33 mouse cellular contexts compared by ENCODE assay signal in the genomic region with DNA sequence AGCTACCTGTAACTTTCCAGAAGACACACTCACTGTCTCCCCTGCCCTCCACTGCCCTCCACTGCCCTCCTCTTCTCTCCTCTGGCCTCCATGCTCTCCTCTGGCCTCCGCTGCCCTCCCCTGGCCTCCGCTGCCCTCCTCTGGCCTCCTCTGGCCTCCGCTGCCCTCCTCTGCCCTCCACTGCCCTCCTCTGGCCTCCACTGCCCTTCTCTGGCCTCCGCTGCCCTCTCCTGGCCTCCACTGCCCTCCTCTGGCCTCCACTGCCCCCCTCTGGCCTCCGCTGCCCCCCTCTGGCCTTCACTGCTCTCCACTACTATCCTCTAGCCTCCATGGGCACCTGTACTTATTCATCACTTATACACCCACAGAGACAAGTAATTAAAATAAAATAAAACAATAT.
DNase-seq lines count a peak whose midpoint lies in the region; ATAC-seq and TF ChIP-seq lines count a peak whose summit lies in the region.
"Had no signal": no experiment of that assay in that cellular context is flagged by ENCODE, and none has a peak within 500 bp of the region (broad histone marks: within the 10 kb centered on the region; RNA-seq: fewer than 3 reads in every experiment).

No protein-coding gene starts in this region.

- TF ChIP-seq POLR2A in ES-Bruce4 (IDR thresholded peaks at IDR 0.05; ENCODE audit: insufficient read depth, low read length), result no peak

- ATAC-seq in hindbrain, postnatal 0 days, result no peak
- ATAC-seq in hindbrain, embryonic 16.5 days, result no peak
- ATAC-seq in lung, postnatal 0 days, result no peak
- ATAC-seq in liver, embryonic 14.5 days (ENCODE audit: insufficient read depth), result no peak
- ATAC-seq: forebrain, embryonic 15.5 days; midbrain, embryonic 13.5 days had no signal

- no peak for DNase-seq in hindbrain, postnatal 0 days (ENCODE audit: low spot score)
- no peak for DNase-seq in lung, postnatal 0 days (ENCODE audit: low spot score)
- DNase-seq in lung, postnatal 14 days, result no peak
- DNase-seq in liver, embryonic 14.5 days (ENCODE audit: low read depth in 3 of 3, low spot score in 3 of 3), result no peak
- no peak for DNase-seq in right cerebral cortex, postnatal 36 days (ENCODE audit: low spot score in 2 of 2)
- no peak for DNase-seq in right cerebral cortex, postnatal 4 days
- DNase-seq: adrenal gland, adult 8-10 months; B cell, adult 2 months; cerebellum, adult 8-10 months; cerebellum, postnatal 25 days; gastrocnemius, postnatal 25 days; heart, adult 2 months; heart, postnatal 36 days; kidney, adult 18-20 months; kidney, postnatal 4 days; retina, postnatal 1 day; right cerebral cortex, postnatal 14 days; spleen, adult 18-20 months; thymus, adult 2 months had no signal

- no peaks in the 10 kb centered on the region; the same call in 1 of the 2 replicates for H3K4me1 ChIP-seq in hindbrain, postnatal 0 days (ENCODE audit: insufficient read depth, low read length)
- H3K4me1 ChIP-seq in hindbrain, embryonic 16.5 days (ENCODE audit: control insufficient read depth, insufficient read depth, low read depth, low read length), result peaks cover 6% of the 10 kb centered on the region
- H3K4me1 ChIP-seq in lung, postnatal 0 days (ENCODE audit: insufficient read depth, low read depth, low read length), result peaks cover 19% of the 10 kb centered on the region
- H3K4me1 ChIP-seq in ES-Bruce4 (ENCODE audit: control insufficient read depth, insufficient read depth, low read length), result no peaks in the 10 kb centered on the region
- peaks cover 8 to 15% of the 10 kb centered on the region in 2 experiments for H3K4me1 ChIP-seq in liver, embryonic 14.5 days (replicated peaks; ENCODE audit: control insufficient read depth in 2 of 2, insufficient read depth in 2 of 2, low read length in 1 of 2)

- no peak overlapping the region for H3K4me2 ChIP-seq in hindbrain, postnatal 0 days (ENCODE audit: low read depth, low read length)
- H3K4me2 ChIP-seq in hindbrain, embryonic 16.5 days (ENCODE audit: low read length), result no peak overlapping the region
- H3K4me2 ChIP-seq in lung, postnatal 0 days (replicated peaks; ENCODE audit: low read depth, low read length), result no peak overlapping the region
- no peak overlapping the region for H3K4me2 ChIP-seq in liver, embryonic 14.5 days (ENCODE audit: low read depth)
- H3K4me2 ChIP-seq: embryonic facial prominence, embryonic 15.5 days; forebrain, embryonic 15.5 days; heart, embryonic 15.5 days; hindbrain, embryonic 12.5 days; limb, embryonic 15.5 days; lung, embryonic 14.5 days; midbrain, embryonic 13.5 days; neural tube, embryonic 15.5 days had no signal

- no peak overlapping the region for H3K4me3 ChIP-seq in hindbrain, postnatal 0 days (ENCODE audit: low read length)
- no peak overlapping the region for H3K4me3 ChIP-seq in hindbrain, embryonic 16.5 days (ENCODE audit: low read length)
- H3K4me3 ChIP-seq in lung, postnatal 0 days (ENCODE audit: low read depth, low read length), result no peak overlapping the region
- H3K4me3 ChIP-seq in ES-Bruce4 (ENCODE audit: low read depth, low read length), result no peak overlapping the region
- no peak overlapping the region for H3K4me3 ChIP-seq in liver, embryonic 14.5 days (ENCODE audit: insufficient read depth in 1 of 2, low read depth in 2 of 2, low read length in 2 of 2)
- H3K4me3 ChIP-seq: embryonic facial prominence, embryonic 10.5 days; embryonic facial prominence, embryonic 15.5 days; forebrain, embryonic 15.5 days; heart, adult 2 months; heart, embryonic 15.5 days; hindbrain, embryonic 12.5 days; limb, embryonic 10.5 days; limb, embryonic 15.5 days; midbrain, embryonic 13.5 days; neural tube, embryonic 15.5 days had no signal

- no peak overlapping the region for H3K27ac ChIP-seq in hindbrain, postnatal 0 days
- H3K27ac ChIP-seq in hindbrain, embryonic 16.5 days (ENCODE audit: low read depth, low read length), result no peak overlapping the region
- H3K27ac ChIP-seq in lung, postnatal 0 days (ENCODE audit: low read length), result no peak overlapping the region
- H3K27ac ChIP-seq in ES-Bruce4 (ENCODE audit: insufficient read depth, low read length), result no peak overlapping the region
- no peak overlapping the region for H3K27ac ChIP-seq in liver, embryonic 14.5 days
- H3K27ac ChIP-seq: embryonic facial prominence, embryonic 10.5 days; embryonic facial prominence, embryonic 15.5 days; forebrain, embryonic 15.5 days; heart, adult 2 months; heart, embryonic 15.5 days; hindbrain, embryonic 12.5 days; limb, embryonic 10.5 days; limb, embryonic 15.5 days; midbrain, embryonic 13.5 days; neural tube, embryonic 15.5 days had no signal

- H3K9me3 ChIP-seq in hindbrain, postnatal 0 days (ENCODE audit: low read length), result no peaks in the 10 kb centered on the region
- no peaks in the 10 kb centered on the region for H3K9me3 ChIP-seq in hindbrain, embryonic 16.5 days (ENCODE audit: control insufficient read depth, low read length)
- no peaks in the 10 kb centered on the region for H3K9me3 ChIP-seq in lung, postnatal 0 days (ENCODE audit: low read length)
- H3K9me3 ChIP-seq in ES-Bruce4 (replicated peaks; ENCODE audit: control insufficient read depth, insufficient read depth, low read length, poor library complexity, severe bottlenecking), result no peaks in the 10 kb centered on the region
- H3K9me3 ChIP-seq in liver, embryonic 14.5 days (ENCODE audit: control insufficient read depth, low read length), result no peaks in the 10 kb centered on the region
- H3K9me3 ChIP-seq: embryonic facial prominence, embryonic 10.5 days; embryonic facial prominence, embryonic 15.5 days; forebrain, embryonic 15.5 days; G1E; heart, embryonic 15.5 days; hindbrain, embryonic 12.5 days; limb, embryonic 10.5 days; limb, embryonic 15.5 days; midbrain, embryonic 13.5 days; neural tube, embryonic 15.5 days had no signal

- H3K36me3 ChIP-seq in hindbrain, postnatal 0 days (ENCODE audit: insufficient read depth, low read length), result no peaks in the 10 kb centered on the region
- no peaks in the 10 kb centered on the region for H3K36me3 ChIP-seq in hindbrain, embryonic 16.5 days (ENCODE audit: control insufficient read depth, insufficient read depth, low read length)
- H3K36me3 ChIP-seq in lung, postnatal 0 days (ENCODE audit: insufficient read depth, low read length), result no peaks in the 10 kb centered on the region
- H3K36me3 ChIP-seq in ES-Bruce4 (ENCODE audit: control insufficient read depth, insufficient read depth, low read length, poor library complexity, severe bottlenecking), result no peaks in the 10 kb centered on the region
- H3K36me3 ChIP-seq in liver, embryonic 14.5 days (replicated peaks; ENCODE audit: control insufficient read depth, insufficient read depth, low read depth), result no peaks in the 10 kb centered on the region
- H3K36me3 ChIP-seq: embryonic facial prominence, embryonic 15.5 days; forebrain, embryonic 15.5 days; heart, embryonic 15.5 days; hindbrain, embryonic 12.5 days; limb, embryonic 15.5 days; midbrain, embryonic 13.5 days; neural tube, embryonic 15.5 days had no signal

- H3K27me3 ChIP-seq in hindbrain, postnatal 0 days (ENCODE audit: insufficient read depth, low read length), result no peaks in the 10 kb centered on the region
- H3K27me3 ChIP-seq in hindbrain, embryonic 16.5 days (replicated peaks; ENCODE audit: control insufficient read depth, insufficient read depth, low read length), result no peaks in the 10 kb centered on the region
- no peaks in the 10 kb centered on the region for H3K27me3 ChIP-seq in lung, postnatal 0 days (replicated peaks; ENCODE audit: insufficient read depth, low read length)
- no peaks in the 10 kb centered on the region for H3K27me3 ChIP-seq in ES-Bruce4 (ENCODE audit: control insufficient read depth, insufficient read depth, low read length, poor library complexity, severe bottlenecking)
- no peaks in the 10 kb centered on the region for H3K27me3 ChIP-seq in liver, embryonic 14.5 days (ENCODE audit: control insufficient read depth, insufficient read depth, low read length)
- H3K27me3 ChIP-seq: CH12.LX; embryonic facial prominence, embryonic 15.5 days; forebrain, embryonic 15.5 days; heart, embryonic 15.5 days; hindbrain, embryonic 12.5 days; limb, embryonic 15.5 days; midbrain, embryonic 13.5 days; neural tube, embryonic 15.5 days had no signal

- no peak for TF ChIP-seq EP300 in lung, postnatal 0 days (IDR thresholded peaks at IDR 0.05)
- no peak for TF ChIP-seq EP300 in ES-Bruce4 (IDR thresholded peaks at IDR 0.05; ENCODE audit: insufficient read depth, low read depth, low read length)
- TF ChIP-seq EP300 in liver, embryonic 14.5 days (IDR thresholded peaks at IDR 0.05; ENCODE audit: low read depth), result no peak

- 0 out of 2 replicates have a peak, but pooled peaks have one; percentile 7 for TF ChIP-seq CTCF in hindbrain, postnatal 0 days (IDR thresholded peaks at IDR 0.05; ENCODE audit: low read depth)
- peak; percentile 43 for TF ChIP-seq CTCF in lung, postnatal 0 days (IDR thresholded peaks at IDR 0.05)
- peak; percentile 12 for TF ChIP-seq CTCF in ES-Bruce4 (IDR thresholded peaks at IDR 0.05; ENCODE audit: low read depth, low read length)
- peak; percentile 47 for TF ChIP-seq CTCF in liver, embryonic 14.5 days (IDR thresholded peaks at IDR 0.05; ENCODE audit: low read depth)

- WGBS in hindbrain, postnatal 0 days, result 92% methylated on average over 5 of the region's 5 CpGs
- 84% methylated on average over 5 of the region's 5 CpGs for WGBS in hindbrain, embryonic 16.5 days
- WGBS in lung, postnatal 0 days, result 93% methylated on average over 5 of the region's 5 CpGs
- 87% methylated on average over 4 of the region's 5 CpGs for WGBS in liver, embryonic 14.5 days (ENCODE audit: insufficient replicate concordance)

- no peak overlapping the region for H3K9ac ChIP-seq in hindbrain, postnatal 0 days (replicated peaks; ENCODE audit: low read length)
- no peak overlapping the region for H3K9ac ChIP-seq in hindbrain, embryonic 16.5 days (ENCODE audit: low read depth, low read length)
- H3K9ac ChIP-seq in lung, postnatal 0 days (replicated peaks; ENCODE audit: low read depth), result no peak overlapping the region
- no peak overlapping the region for H3K9ac ChIP-seq in ES-Bruce4 (ENCODE audit: low read depth, poor library complexity, severe bottlenecking)
- H3K9ac ChIP-seq in liver, embryonic 14.5 days (replicated peaks), result no peak overlapping the region
- H3K9ac ChIP-seq: embryonic facial prominence, embryonic 15.5 days; forebrain, embryonic 15.5 days; heart, embryonic 15.5 days; hindbrain, embryonic 12.5 days; limb, embryonic 15.5 days; lung, embryonic 14.5 days; midbrain, embryonic 13.5 days; neural tube, embryonic 15.5 days had no signal
